Mouse (Mus musculus) right cerebral cortex, postnatal 10 days (tissue): ENCODE data around the gene Tm9sf2.
"Not testable (repeated sequence)": the region's sequence is repeated elsewhere in the genome, so short reads cannot be mapped to it uniquely, and the experiment has no call there.

ENCODE experiments used
- DNase-seq, 2 experiments: peaks; one replicate each; pipeline ENCODE4 v3.0.0; 2021; ENCODE audit warnings: low spot score in 2 of 2

Tm9sf2 gene

DNA sequence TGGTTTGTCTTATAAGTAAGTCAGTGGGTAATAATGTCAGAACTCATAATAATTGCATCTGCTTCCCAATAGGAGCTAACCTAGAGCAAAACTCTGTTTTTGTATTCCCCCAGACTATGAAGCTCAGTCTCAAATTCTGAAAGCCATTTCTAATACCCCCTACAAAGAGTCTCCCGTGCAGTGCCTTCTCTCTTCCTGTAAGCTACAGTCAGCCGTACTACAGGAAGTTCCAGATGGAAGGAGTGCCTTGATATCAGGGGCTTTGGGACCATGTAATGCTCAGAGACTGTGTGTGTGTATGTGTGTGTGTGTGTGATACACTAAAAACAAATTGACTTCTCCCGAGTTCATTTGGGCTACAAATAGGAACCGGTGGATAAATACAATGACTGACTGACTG lies 7.3 kb upstream of the Tm9sf2 start:
- DNase-seq, result no peak

- not testable (repeated sequence) for DNase-seq
Measured at GRCm38 (mm10) chr14:122101890-122102289, 4.9 kb upstream of the Tm9sf2 start.

GRCm38 (mm10) chr14:122104881-122105280 lies 2.0 kb upstream of the Tm9sf2 start:
- DNase-seq, result peak; percentile 96 to 97

DNA sequence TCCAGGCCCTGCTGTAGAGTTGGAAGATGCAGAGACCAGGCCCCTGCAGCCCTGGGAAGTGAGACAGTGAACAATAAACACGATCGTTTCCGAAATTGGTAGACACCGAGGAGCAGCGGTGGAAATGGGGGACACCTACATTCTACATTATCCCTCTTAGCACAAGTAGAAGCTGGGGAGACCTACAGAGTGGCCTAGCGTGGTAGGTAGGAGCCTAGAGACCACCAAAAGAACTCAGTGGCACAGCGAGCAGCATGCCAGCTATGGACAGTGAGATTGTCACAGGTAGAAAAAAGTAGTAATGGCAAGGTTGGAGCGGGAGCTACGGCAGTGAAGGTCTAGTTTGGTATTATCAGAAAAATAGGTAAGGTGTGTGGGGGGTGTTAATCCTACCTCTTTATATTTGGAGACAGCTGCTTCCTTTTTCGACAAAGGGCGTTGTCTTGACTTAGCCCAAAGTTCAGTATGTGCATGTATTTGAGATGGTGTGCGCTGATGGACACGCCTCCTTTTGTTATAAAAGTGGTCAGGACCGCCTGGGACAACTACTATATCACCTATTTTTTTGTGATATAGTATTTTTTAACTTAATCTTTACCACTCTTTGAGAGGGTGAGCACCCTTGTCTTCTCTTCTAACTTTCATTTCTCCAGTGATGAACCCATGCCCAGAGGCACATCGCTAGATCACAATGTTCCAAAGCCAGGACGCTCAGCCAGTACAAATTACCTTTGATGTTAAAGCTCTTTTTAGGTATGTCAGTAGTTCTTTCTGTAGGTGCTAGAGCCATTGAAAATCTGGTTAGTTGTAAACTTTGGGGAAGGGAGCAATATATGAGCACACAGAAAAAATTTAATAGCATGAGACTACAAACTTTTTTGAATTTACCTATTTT lies 1.2 kb upstream of the Tm9sf2 start:
- DNase-seq, result no peak

DNA sequence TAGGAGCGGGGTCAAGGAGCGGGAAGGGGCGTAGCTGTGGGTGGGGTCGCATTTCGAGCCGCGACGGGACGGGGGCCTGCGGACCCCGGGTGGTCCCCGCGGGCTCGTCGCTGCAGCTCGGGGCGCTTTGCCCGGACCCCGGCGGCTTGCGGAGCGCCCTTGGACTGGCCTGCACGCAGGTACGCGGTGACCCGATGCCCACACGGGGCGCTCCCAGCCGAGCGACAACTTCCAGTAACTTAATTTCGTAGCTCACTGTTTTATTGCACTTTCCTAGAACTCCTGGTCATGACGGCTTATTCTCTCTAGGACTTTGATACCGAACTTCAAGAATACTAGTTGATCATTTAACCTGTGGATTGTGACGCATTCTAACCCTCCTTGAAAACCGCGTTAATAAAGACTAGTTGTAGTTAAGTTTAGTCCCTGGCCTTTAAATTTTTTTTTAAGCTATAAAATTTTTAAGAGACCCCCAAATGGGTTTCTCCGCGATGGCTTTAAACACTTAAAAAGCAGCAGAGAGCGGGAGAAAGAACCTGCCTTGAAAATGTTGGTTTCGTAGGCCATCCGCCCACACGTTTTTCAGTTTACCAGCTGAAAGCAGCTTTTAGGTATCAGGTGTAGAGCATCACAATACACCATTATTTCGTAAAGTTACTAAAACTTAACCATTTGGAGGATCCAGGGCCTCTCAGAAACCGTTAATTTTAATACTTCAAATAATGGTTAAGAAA lies 810 bp downstream of the Tm9sf2 start:
- DNase-seq, result peak in 1 of 2 experiments; percentile 33

- DNase-seq, result no peak
Measured at GRCm38 (mm10) chr14:122111681-122112080, 4.8 kb downstream of the Tm9sf2 start.

DNA sequence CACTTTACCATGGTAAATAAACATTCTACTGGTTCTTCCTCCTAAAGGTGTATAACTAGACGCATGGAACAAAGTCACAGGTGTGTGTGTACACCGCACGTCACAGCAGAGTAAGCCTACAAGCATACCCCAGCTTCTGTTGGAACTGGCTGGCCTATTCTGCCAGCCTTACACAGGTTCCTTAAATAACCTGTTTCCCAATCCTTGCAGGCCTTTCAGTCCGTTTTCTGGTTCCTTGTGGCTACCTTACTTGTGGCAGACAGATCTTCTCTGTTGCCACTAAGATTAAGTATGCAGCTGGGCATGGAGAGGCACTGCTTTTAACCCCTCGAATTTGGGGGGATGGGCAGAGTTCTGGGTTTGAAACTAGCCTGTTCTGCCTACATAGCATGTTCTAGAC lies 5.5 kb downstream of the Tm9sf2 start:
- DNase-seq, result no peak

GRCm38 (mm10) chr14:122116200-122116599 lies 9.4 kb downstream of the Tm9sf2 start:
- DNase-seq, result no peak

GRCm38 (mm10) chr14:122130111-122130797 lies 23.4 kb downstream of the Tm9sf2 start:
- peak in 1 of 2 experiments; percentile 30 for DNase-seq

DNA sequence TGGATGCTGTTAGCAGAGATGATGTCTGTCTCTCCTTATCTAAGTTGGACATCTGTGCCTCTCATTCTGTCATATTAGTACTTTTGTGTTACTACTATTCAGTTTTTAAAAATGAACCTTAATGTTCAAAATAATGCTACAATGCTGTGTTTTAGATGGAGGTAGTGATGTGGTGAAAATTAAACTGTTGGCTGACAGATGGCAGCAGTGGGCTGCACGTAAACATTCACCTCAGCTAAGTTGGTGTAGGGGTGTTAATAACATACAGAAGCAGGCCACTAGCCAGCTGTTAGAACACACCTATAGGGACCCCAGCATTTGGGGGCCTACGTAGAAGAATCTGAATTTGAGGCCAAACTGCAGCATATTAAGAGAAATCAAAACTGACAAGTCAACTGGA lies 24.8 kb downstream of the Tm9sf2 start:
- no peak for DNase-seq

- no peak for DNase-seq
Measured at GRCm38 (mm10) chr14:122136368-122136928, 29.6 kb downstream of the Tm9sf2 start.

DNA sequence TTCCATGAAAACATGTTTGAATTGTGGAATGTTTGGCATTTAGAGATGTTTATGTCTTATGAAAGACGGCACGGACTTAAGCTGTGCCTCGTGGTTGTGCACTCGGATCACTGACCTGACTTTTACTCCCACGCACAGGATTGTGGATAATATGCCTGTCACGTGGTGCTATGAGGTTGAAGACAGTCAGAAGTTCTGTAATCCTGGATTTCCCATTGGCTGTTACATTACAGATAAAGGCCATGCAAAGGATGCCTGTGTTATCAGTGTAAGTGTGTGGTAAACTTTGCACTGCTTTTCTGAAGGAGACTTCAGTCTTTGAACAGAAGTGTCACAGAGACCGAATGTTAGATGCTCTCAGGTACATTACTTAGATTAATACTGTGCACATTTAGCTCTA lies 30.4 kb downstream of the Tm9sf2 start:
- no peak for DNase-seq

GRCm38 (mm10) chr14:122140126-122140525 lies 33.3 kb downstream of the Tm9sf2 start:
- no peak for DNase-seq

- no peak for DNase-seq
Measured at GRCm38 (mm10) chr14:122143585-122144269, 36.9 kb downstream of the Tm9sf2 start.

- DNase-seq, result no peak
Measured at GRCm38 (mm10) chr14:122145374-122145773, 38.5 kb downstream of the Tm9sf2 start.

- no peak for DNase-seq
Measured at GRCm38 (mm10) chr14:122150616-122151015, 43.8 kb downstream of the Tm9sf2 start.

DNA sequence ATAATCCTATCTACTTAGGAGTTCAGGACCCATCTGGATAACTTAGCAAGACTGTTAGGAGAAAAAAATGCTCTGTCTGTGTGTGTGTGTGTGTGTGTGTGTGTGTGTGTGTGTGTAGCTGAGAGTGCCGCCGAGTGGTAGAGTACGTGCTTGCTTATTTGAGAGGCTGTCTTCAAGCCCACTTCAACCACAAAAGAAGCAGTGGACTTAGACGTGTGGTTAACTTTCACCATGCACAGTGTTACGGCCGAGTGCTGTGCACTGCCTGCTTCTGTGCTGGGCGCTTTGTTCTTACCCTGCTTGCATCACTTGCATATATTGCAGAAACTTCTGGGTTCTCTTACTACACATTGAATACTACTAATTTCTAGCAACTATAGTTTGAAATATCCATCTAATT lies 50.9 kb downstream of the Tm9sf2 start:
- no peak for DNase-seq

GRCm38 (mm10) chr14:122160916-122161315 lies 54.1 kb downstream of the Tm9sf2 start:
- DNase-seq, result no peak

DNA sequence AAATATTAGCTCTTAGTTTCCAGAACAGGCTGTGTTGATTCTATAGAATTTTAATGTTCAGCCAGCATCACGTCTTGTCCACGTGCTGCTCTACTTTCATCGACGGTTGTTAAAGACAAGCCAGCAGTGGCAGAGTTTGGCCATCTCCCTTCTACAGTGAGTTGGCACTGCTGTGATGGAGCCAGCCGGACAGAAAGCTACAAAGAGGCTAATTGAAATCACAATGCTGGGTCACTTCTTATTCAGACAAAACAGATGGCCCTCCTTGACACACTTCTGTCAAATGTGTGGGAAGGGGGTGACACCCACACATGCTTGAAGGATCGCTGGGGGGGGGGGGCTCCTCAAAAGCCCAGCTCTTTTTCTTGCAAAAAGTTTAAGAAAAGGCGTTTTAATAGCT lies 62.1 kb downstream of the Tm9sf2 start:
- DNase-seq, result no peak

DNA sequence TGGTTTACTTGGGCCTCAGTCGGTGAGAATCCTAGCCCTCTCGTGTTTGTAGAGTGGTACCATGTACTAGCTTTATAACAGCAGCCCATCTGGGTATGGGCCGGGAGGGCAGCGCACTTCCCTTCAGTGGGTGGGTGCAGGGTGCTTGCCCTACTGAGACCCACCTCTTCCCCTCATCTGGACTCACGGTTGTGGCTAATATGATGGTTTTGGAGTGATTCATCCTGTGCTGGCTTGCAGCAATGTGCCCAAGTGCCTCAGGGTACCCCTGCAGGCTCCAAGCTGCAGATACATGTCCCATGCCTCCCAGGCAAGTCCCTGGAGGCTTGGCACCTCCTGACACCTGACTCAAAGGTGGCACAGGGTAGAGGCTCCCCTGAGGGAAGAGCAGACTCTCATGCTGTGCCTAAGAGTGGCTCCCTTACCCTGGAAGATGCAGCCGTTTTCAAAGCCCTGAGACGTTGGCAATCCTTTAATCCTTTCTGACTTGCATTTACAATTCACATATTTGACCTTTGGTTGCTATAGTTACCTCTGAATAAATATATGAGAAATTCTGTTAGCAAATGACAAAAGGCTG lies 63.5 kb downstream of the Tm9sf2 start:
- no peak for DNase-seq

- no peak for DNase-seq
Measured at GRCm38 (mm10) chr14:122171031-122171430, 64.2 kb downstream of the Tm9sf2 start.
